Mouse (Mus musculus) embryonic fibroblast, embryonic 13.5 days (primary cell): ENCODE results near the gene Zfp735.

ENCODE experiments used
- CTCF ChIP-seq: IDR thresholded peaks from 2 replicates; pipeline ENCODE4 v1.5.1; 2011; ENCODE audit warnings: mild to moderate bottlenecking, control low read depth, low read length, moderate library complexity, borderline replicate concordance; ENCODE audit not compliant: insufficient read depth
- POLR2A ChIP-seq: IDR thresholded peaks from 2 replicates; pipeline ENCODE4 v1.6.1; 2011; ENCODE audit warnings: low read depth, mild to moderate bottlenecking, control low read depth, low read length, moderate library complexity

DNA sequence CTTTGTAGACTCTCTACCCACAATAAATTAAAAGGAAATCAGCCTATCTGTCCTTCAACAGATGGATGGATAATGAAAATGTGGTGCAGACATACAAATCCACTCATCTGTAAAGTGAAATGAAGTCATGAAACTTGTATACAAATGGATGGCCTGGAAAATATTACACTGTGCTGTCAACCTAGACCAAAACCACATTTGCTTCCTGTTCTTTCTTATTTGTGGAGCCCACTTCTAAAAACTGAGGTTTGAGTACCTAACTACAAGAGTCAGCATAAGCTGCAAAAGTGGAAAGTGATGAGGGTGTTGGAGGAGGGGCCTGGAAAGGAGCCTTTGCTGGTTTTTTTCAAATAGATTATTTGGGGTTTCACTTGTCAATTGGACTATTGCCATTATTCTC, 70.5 kb downstream of the Zfp735 start:
- TF ChIP-seq CTCF = no peak
- TF ChIP-seq POLR2A = no peak
